In genomic region chr7:70336126-70336525, GRCm38 (mm10) we compare ENCODE assay signal across 15 mouse cellular contexts. TPM values are rescaled to one million over a fixed set of nuclear protein-coding genes. Genes with fewer than 3 reads are reported as not detected.
DNase-seq lines count a peak whose midpoint lies in the region; ATAC-seq and TF ChIP-seq lines count a peak whose summit lies in the region.
"Had no signal": no experiment of that assay in that cellular context is flagged by ENCODE, and none has a peak within 500 bp of the region (broad histone marks: within the 10 kb centered on the region; RNA-seq: fewer than 3 reads in every experiment).

No protein-coding gene starts in this region.

- no peaks in the 10 kb centered on the region for H3K36me3 ChIP-seq in midbrain, embryonic 10.5 days
- H3K36me3 ChIP-seq in midbrain, postnatal 0 days (ENCODE audit: insufficient read depth, low read length), result no peaks in the 10 kb centered on the region
- H3K36me3 ChIP-seq in hindbrain, postnatal 0 days (ENCODE audit: insufficient read depth, low read length), result no peaks in the 10 kb centered on the region
- H3K36me3 ChIP-seq: embryonic facial prominence, embryonic 12.5 days; heart, embryonic 10.5 days had no signal

- peak overlapping the region; percentile 93 for H3K27ac ChIP-seq in midbrain, embryonic 10.5 days (replicated peaks)
- H3K27ac ChIP-seq in midbrain, postnatal 0 days (ENCODE audit: low read depth, low read length), result no peak overlapping the region
- no peak overlapping the region for H3K27ac ChIP-seq in hindbrain, postnatal 0 days
- H3K27ac ChIP-seq: embryonic facial prominence, embryonic 12.5 days; heart, embryonic 10.5 days; macrophage had no signal

- no peak overlapping the region for H3K4me2 ChIP-seq in midbrain, postnatal 0 days (ENCODE audit: low read depth, low read length, poor library complexity, severe bottlenecking)
- peak overlapping the region; percentile 49 for H3K4me2 ChIP-seq in hindbrain, postnatal 0 days (ENCODE audit: low read depth, low read length)
- H3K4me2 ChIP-seq: embryonic facial prominence, embryonic 12.5 days had no signal

- 13% methylated on average over 3 of the region's 3 CpGs for WGBS in midbrain, embryonic 10.5 days
- WGBS in midbrain, postnatal 0 days, result 18% methylated on average over 3 of the region's 3 CpGs
- 47% methylated on average over 3 of the region's 3 CpGs for WGBS in hindbrain, postnatal 0 days

- ATAC-seq in midbrain, postnatal 0 days (ENCODE audit: low FRiP score), result no peak
- ATAC-seq in hindbrain, postnatal 0 days, result no peak
- ATAC-seq in cerebellum, adult (ENCODE audit: insufficient number of reproducible peaks, low FRiP score, low TSS enrichment), result no peak
- ATAC-seq in inflammation-experienced regulatory T-cells, adult 6 months, result no peak
- ATAC-seq: Patski had no signal

- no peak overlapping the region for H3K9ac ChIP-seq in midbrain, postnatal 0 days (replicated peaks; ENCODE audit: low read length, poor library complexity, severe bottlenecking)
- no peak overlapping the region for H3K9ac ChIP-seq in hindbrain, postnatal 0 days (replicated peaks; ENCODE audit: low read length)
- H3K9ac ChIP-seq: embryonic facial prominence, embryonic 12.5 days had no signal

- H3K9me3 ChIP-seq in midbrain, embryonic 10.5 days (replicated peaks), result no peaks in the 10 kb centered on the region
- no peaks in the 10 kb centered on the region for H3K9me3 ChIP-seq in midbrain, postnatal 0 days (ENCODE audit: low read length)
- no peaks in the 10 kb centered on the region for H3K9me3 ChIP-seq in hindbrain, postnatal 0 days (ENCODE audit: low read length)
- H3K9me3 ChIP-seq: embryonic facial prominence, embryonic 12.5 days; heart, embryonic 10.5 days had no signal

- H3K4me3 ChIP-seq in midbrain, embryonic 10.5 days, result peak overlapping the region; percentile 60
- no peak overlapping the region for H3K4me3 ChIP-seq in midbrain, postnatal 0 days (ENCODE audit: low read depth, low read length)
- H3K4me3 ChIP-seq in hindbrain, postnatal 0 days (ENCODE audit: low read length), result 0 out of 2 replicates have a peak overlapping the region, but pooled peaks have one; percentile 1
- H3K4me3 ChIP-seq: embryonic facial prominence, embryonic 12.5 days; heart, embryonic 10.5 days had no signal

- peaks cover 65% of the 10 kb centered on the region for H3K4me1 ChIP-seq in midbrain, embryonic 10.5 days
- no peaks in the 10 kb centered on the region for H3K4me1 ChIP-seq in midbrain, postnatal 0 days (ENCODE audit: insufficient read depth, low read length)
- H3K4me1 ChIP-seq in hindbrain, postnatal 0 days (ENCODE audit: insufficient read depth, low read length), result no peaks in the 10 kb centered on the region

- H3K27me3 ChIP-seq in midbrain, embryonic 10.5 days (ENCODE audit: low read depth, poor library complexity, severe bottlenecking), result peaks cover 100% of the 10 kb centered on the region
- H3K27me3 ChIP-seq in midbrain, postnatal 0 days (ENCODE audit: insufficient read depth, low read length), result peaks cover 75% of the 10 kb centered on the region
- H3K27me3 ChIP-seq in hindbrain, postnatal 0 days (ENCODE audit: insufficient read depth, low read length), result peaks cover 56% of the 10 kb centered on the region
- H3K27me3 ChIP-seq: Patski had no signal

- peak; percentile 18 for DNase-seq in embryo, embryonic 9.5 days (ENCODE audit: extremely low spot score)
- no peak for DNase-seq in embryo, embryonic 11 days
- peak; percentile 27 for DNase-seq in midbrain, embryonic 10.5 days (ENCODE audit: low spot score)
- no peak for DNase-seq in midbrain, postnatal 0 days (ENCODE audit: low spot score)
- no peak for DNase-seq in hindbrain, postnatal 0 days (ENCODE audit: low spot score)
- no peak for DNase-seq in lung, postnatal 25 days (ENCODE audit: low spot score)
- DNase-seq: cerebellum, adult 9-11 months; gastrocnemius, postnatal 14 days; thymus, postnatal 14 days had no signal

- TF ChIP-seq CTCF in midbrain, postnatal 0 days (IDR thresholded peaks at IDR 0.05), result no peak
- TF ChIP-seq CTCF in hindbrain, postnatal 0 days (IDR thresholded peaks at IDR 0.05; ENCODE audit: low read depth), result no peak

RNA-seq across cellular contexts. Expression of gene Nr2f2, which starts 30.4 kb away (rescaled TPM):
- polyA plus RNA-seq in midbrain, embryonic 10.5 days (2016; fragmentation: Nextera tagmentation; extraction: Ambion mirVana), result 86.8 and 89.2 TPM in 2 replicates
- 38.9 and 43.2 TPM in 2 replicates for total RNA-seq in midbrain, postnatal 0 days (2014; rRNA removed)
- 65.4 and 81.6 TPM in 2 replicates for polyA plus RNA-seq in midbrain, postnatal 0 days (2015; fragmentation: Nextera tagmentation; extraction: Ambion mirVana)
- 33.2 and 43.1 TPM in 2 replicates for total RNA-seq in hindbrain, postnatal 0 days (2014; rRNA removed)
- polyA plus RNA-seq in hindbrain, postnatal 0 days (2015; fragmentation: Nextera tagmentation; extraction: Ambion mirVana), result 74.2 and 75.4 TPM in 2 replicates
- polyA plus RNA-seq in inflammation-experienced regulatory T-cells, adult 6 months (2017; shearing (Covaris generic)), result under 1 TPM in 1 of 3 experiments, not detected in 2; 0.32 TPM
- polyA plus RNA-seq: macrophage had no signal

Comparison
In these comparisons a context has a peak if more than half of its experiments do, and no peak if none do; other contexts are left out.
1. DNase-seq: peak in embryo, embryonic 9.5 days (single experiment) and midbrain, embryonic 10.5 days (single experiment); none in embryo, embryonic 11 days (single experiment), midbrain, postnatal 0 days (single experiment), hindbrain, postnatal 0 days (single experiment) and lung, postnatal 25 days (single experiment).
2. RNA of gene Nr2f2, which starts 30.4 kb away (polyA plus RNA-seq): 86.8 to 89.2 TPM in midbrain, embryonic 10.5 days, 65.4 to 81.6 TPM in midbrain, postnatal 0 days and 74.2 to 75.4 TPM in hindbrain, postnatal 0 days; 0.32 TPM in inflammation-experienced regulatory T-cells, adult 6 months; every median in the first group is over 10 times any median in the second.